Mouse (Mus musculus) cerebellum, postnatal 36 days (tissue): ENCODE data around the gene Olfr194.
"Not testable (repeated sequence)": the region's sequence is repeated elsewhere in the genome, so short reads cannot be mapped to it uniquely, and the experiment has no call there.

Source experiments
- DNase-seq, 2 experiments: peaks; one replicate each; pipeline ENCODE4 v3.0.0; 2021 to 2022; ENCODE audit warnings: mixed read lengths in 2 of 2

Olfr194 gene

DNA sequence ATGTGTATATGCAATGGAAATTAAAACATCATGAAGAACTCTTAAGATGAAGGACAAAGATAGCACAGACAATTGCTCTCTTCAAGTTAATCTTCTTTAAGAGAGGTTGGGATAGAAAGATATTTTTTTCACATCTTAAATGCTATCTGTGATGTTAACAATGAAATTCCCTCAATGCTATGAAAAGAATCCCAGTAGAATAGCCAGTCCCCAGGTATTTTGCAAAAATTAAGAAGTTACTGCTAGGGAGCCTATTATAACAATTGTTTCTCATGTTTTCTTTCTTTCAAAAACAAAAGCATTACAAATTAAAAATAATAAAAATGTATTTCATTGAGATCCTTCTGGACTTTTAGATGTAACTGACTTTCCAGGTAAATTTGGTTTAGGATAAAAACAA, at the start of gene Olfr194:
Olfr194 (minus strand) TSS at position 101 of the 400 bp plus-strand sequence.
- no peak for DNase-seq

DNA sequence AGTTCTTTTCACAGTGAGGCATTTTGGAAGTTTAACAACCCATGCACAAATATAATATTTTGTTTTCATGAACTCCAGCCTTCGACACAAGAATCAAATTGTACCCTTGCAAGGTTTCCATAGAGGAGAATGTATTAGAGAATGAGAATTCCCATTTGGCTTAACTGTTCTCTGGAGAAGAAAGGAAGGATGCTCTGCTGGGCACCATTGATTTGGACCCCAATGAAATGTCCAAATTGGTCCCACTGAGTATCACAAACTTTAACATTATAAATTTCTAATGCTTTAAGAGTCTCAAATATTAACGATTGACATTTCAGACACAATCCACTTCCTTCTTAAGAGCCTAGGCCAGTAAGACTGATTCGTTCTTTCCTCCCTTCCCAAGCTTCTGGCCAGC, 49.5 kb upstream of the Olfr194 start, which contains the start of gene Olfr196:
Olfr196 (minus strand) TSS at position 101 of the 400 bp plus-strand sequence.
- DNase-seq: no peak

DNA sequence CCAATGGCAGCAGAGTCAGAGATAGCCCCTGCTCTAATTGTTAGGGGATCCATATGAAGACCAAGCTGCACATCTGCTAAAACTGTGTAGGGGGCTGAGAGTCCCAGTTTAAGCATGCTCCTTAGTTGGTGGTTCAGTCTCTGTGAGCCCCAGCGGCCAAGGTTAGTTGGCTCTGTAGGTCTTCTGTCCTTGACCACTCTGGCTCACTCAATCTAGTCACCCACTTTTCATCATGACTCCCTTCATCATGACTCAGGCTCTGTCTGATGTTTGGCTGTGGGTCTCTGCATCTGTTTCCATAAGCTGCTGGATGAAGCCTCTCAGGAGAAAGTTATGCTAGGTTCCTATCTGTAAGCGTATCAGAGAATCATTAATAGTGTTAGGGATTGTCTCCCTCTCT, 31.1 kb upstream of the Olfr194 start:
- no peak for DNase-seq

DNA sequence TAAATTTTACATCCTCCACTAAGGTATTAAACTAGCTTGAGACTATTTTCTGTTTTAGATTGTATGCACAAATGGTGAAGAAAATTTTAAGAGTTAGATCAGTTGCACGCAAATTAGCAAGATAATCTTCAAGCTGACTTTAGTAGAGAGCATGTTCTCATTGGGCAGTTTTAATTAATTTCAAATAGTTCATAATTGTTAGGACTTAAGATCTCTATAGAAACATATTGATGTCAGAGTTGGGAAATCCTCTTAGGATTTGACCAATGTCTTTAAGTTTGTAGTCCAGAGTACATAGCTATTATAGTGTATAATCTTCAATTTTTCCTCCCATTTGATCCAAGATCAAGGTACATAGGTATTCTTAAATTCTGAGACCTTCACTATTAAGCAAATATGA, 25.9 kb upstream of the Olfr194 start, which contains the start of gene Olfr195:
Olfr195 (plus strand) TSS at position 301 of the 400 bp plus-strand sequence.
- DNase-seq: no peak

DNA sequence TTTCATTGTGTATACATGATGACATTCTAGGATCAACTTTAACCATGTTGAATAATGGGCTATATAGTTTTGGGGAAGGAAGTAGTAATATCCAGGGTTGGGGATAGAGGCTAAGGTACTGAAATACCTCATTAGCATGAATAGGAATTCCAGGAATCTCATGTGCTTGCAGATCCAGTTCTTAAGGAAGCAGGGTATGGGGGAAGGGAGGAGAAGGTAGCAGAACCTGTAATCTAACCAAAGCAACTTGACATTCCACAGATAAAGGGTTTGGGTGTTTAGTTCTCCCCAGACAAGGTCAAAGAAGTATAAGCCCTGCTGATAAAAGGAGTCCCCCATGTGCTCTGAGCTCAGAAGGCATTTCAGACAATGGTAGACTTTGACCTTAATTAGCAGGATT, 20.2 kb upstream of the Olfr194 start:
- no peak for DNase-seq

DNA sequence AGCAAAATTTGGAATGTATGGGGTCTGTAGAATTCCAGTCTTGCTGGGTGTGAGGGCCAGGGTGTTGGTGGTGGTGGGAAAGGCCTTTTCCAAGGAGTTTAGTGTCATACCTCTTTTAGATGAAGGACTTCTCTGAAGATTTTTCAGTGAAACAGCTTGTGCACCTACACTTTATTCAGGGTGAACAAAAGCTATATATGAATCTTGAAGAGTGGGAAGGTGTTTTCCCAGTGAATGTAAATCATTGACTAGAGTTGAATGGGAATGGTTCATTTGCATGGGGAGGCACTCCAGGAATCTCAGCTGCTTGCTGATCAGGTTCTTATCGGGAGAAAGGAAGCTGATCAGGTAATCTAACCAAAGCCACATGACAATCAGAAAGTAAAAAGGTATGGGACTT, 9.9 kb upstream of the Olfr194 start:
- no peak for DNase-seq

DNA sequence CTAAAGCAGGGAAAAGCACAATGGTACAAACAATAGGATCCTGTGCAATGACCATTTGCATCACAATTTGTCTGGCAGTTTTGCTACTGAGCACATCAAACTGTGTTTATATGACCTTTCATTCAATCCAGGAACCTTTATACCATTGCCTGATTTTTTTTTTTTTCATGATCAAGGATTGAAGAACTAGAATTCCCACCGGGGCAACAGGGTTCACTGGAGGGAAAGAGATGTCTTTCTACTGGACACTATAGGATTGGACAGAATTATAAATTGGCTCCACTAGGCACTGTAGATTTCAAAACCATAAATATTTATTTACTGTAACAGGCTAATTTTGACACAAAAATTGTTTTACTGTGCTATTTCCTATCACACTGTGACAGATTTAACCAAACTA, 9.1 kb downstream of the Olfr194 start, which contains the start of gene Olfr193:
Olfr193 (minus strand) TSS at position 101 of the 400 bp plus-strand sequence.
- no peak for DNase-seq

DNA sequence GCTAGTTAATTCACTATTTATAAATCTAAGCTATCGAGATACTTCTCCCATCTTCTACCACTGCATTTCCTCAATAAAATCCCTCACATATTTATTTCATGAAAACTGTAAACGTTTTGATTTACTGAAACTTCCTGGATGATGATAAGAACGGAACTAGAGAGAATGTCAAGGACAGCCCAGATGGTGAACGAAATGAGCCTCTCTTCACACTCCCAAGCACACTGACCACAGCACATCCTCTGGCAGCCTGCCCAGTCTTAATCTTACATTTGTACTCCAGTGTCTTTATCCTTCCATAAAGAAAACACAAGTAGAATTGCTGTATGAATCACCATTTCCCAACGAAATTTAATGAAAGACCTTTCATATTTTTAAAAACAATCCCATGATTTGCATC, 12.3 kb downstream of the Olfr194 start:
- DNase-seq: not testable (repeated sequence)

DNA sequence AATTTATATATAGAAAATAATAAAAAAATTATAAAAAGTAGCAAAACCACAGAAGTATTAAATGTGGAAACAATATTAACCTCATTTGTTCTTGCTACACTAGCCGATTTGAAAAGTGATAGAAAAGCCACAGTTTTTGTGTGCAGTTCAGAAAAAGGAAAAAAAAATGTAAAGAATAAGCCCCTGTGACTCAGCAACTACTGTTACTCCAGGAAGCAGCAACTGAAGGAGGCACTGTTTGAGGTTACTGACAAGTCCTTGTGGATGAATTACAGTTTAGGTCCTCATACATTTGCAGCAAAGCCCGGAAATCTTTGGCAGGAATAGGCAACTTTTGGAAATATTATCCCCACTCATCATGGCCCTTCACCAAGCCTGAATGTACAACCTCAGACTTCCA, 15.6 kb downstream of the Olfr194 start:
- DNase-seq: no peak

DNA sequence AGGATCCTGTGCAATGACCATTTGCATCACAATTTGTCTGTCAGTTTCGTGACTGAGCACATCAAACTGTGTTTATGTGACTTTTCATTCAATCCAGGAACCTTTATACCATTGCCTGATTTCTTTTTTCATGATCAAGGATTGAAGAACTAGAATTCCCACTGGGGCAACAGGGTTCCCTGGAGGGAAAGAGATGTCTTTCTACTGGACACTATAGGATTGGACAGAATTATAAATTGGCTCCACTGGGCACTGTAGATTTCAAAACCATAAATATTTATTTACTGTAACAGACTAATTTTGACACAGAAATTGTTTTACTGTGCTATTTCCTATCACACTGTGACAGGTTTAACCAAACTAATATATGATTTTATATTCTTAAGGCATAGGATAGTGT, 31.1 kb downstream of the Olfr194 start, which contains the start of gene Olfr191:
Olfr191 (minus strand) TSS at position 101 of the 400 bp plus-strand sequence.
- not testable (repeated sequence) for DNase-seq

DNA sequence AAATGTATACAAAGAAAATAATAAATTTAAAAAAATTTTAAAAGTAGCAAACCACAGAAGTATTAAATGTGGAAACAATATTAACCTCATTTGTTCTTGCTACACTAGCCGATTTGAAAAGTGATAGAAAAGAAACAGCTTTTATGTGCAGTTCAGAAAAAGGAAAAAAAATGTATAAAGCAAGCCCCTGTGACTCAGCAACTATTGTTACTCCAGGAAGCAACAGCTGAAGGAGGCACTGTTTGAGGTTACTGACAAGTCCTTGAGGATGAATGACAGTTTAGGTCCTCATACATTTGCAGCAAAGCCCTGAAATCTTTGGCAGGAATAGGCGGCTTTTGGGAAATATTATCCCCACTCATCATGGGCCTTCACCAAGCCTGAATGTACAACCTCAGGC, 39.8 kb downstream of the Olfr194 start:
- not testable (repeated sequence) for DNase-seq

DNA sequence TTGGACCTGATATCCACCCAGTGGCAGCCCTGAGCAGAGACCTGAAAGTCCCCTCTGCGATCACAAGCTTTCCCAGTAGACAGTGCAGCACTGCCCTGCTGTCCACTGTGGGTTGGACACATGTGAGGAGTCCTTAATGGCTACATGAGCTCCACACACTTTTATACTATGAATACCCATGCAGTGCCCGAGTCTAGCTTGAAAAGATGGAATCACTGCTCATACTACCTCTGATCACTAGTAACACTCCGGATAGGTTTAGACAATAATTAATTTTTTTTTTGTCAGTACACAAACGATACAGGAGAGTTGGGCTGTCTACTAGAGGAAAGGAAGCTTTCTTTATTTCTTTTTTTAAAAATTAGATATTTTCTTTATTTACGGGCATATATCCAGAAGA, 43.0 kb downstream of the Olfr194 start, which contains the start of gene Olfr190:
Olfr190 (minus strand) TSS at position 101 of the 400 bp plus-strand sequence.
- no peak for DNase-seq

DNA sequence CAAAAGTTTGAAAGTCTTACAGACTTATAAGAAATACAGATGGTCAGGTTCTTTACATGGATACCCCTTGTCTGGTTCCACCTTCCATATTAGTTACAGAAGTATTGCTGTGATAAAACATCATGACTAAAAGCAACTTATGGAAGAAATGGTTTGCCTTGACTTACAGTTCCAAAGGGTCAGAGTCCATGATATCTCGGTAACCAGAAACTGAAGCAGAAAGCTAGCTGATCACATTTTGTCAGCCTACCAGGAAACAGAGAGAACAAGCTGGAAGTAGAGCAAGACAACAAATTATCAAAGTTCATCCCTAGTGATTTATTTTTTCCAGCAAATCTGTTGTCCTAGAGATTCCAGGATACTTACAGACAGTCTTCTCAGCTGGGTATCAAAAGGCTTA, 47.3 kb downstream of the Olfr194 start:
- DNase-seq: no peak

DNA sequence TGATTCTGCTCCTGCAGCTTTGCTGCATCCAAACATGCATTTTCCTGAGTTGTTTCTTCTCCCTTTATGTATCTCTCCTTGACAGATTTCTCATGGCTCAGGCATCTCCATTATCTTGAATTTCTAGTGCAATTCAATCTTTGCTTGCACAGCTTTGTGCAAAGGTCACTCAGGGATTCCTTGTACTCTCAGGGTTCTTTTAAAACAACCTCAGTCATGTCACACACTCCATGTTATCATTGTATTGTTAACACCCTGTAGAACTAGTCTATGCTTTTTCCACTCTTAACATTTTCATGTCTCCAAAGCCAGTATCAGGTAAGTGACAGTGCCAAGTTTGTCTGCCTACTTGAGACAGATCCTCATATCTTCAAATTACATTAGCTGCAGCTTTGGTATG, 49.1 kb downstream of the Olfr194 start:
- no peak for DNase-seq
